Mouse (Mus musculus) liver, embryonic 15.5 days (tissue): ENCODE measurements around the gene Ppp1r1c. TPM values are rescaled to one million over a fixed set of nuclear protein-coding genes. Genes with fewer than 3 reads are reported as not detected.

ENCODE experiments used
- ATAC-seq: fragments of 200-750 bp; cut with Nextera tagmentation; 2 replicates; pipeline ENCODE4 v1.8.0; 2017; ENCODE audit warnings: moderate number of reproducible peaks, mild to moderate bottlenecking, moderate library complexity; ENCODE audit not compliant: insufficient read depth
- H3K27ac ChIP-seq: fragments of 300-500 bp; sonication (generic); replicated peaks from 2 replicates; pipeline ENCODE4 v1.5.1; 2015; ENCODE audit warnings: mild to moderate bottlenecking, inconsistent platforms
- H3K27me3 ChIP-seq: fragments of 300-500 bp; sonication (generic); 2 replicates; pipeline ENCODE4 v1.6.1; 2015; ENCODE audit warnings: mild to moderate bottlenecking, inconsistent platforms
- H3K36me3 ChIP-seq: fragments of 300-500 bp; sonication (generic); replicated peaks from 2 replicates; pipeline ENCODE4 v1.6.1; 2015; ENCODE audit warnings: moderate library complexity, mild to moderate bottlenecking, inconsistent platforms
- H3K4me1 ChIP-seq: fragments of 300-500 bp; sonication (generic); replicated peaks from 2 replicates; pipeline ENCODE4 v1.6.1; 2015; ENCODE audit warnings: inconsistent platforms
- H3K4me2 ChIP-seq: fragments of 300-500 bp; sonication (generic); 2 replicates; pipeline ENCODE4 v1.6.1; 2015; ENCODE audit warnings: moderate library complexity, mild to moderate bottlenecking, inconsistent platforms
- H3K4me3 ChIP-seq: fragments of 300-500 bp; sonication (generic); replicated peaks from 2 replicates; pipeline ENCODE4 v1.5.1; 2015; ENCODE audit warnings: mild to moderate bottlenecking, inconsistent platforms
- H3K9ac ChIP-seq: fragments of 300-500 bp; sonication (generic); 2 replicates; pipeline ENCODE4 v1.6.1; 2015; ENCODE audit warnings: moderate library complexity, mild to moderate bottlenecking, inconsistent platforms
- H3K9me3 ChIP-seq: fragments of 300-500 bp; sonication (generic); replicated peaks from 2 replicates; pipeline ENCODE4 v1.6.1; 2016; ENCODE audit warnings: inconsistent platforms
- WGBS: fragments of 180-500 bp; shearing (Covaris S2); methylation state at CpG from one replicate; pipeline ENCODE4 v1.1.7; 2015; ENCODE audit warnings: mixed read lengths; ENCODE audit not compliant: insufficient replicate concordance; 5-methylcytosine and 5-hydroxymethylcytosine counted together
- polyA plus RNA-seq: library from polyadenylated mRNA; unstranded; fragments of >200 nt; fragmentation: Nextera tagmentation; extraction: Ambion mirVana; gene quantifications from 2 replicates; pipeline ENCODE4 v1.2.1, GENCODE M21; 2015

The Ppp1r1c gene
- polyA plus RNA-seq, 1 experiment from 2014 or later, result not detected

GRCm38 (mm10) chr2:79695939-79696338 is 11.6 kb upstream of the Ppp1r1c start:
- ATAC-seq, result no peak
- no peaks in the 10 kb centered on the region for H3K27me3 ChIP-seq
- H3K27ac ChIP-seq, result no peak overlapping the region
- 38% methylated on average over 12 of the region's 12 CpGs for WGBS
- H3K9ac ChIP-seq, result no peak overlapping the region
- no peak overlapping the region for H3K4me3 ChIP-seq
- H3K36me3 ChIP-seq, result no peaks in the 10 kb centered on the region
- H3K4me1 ChIP-seq, result no peaks in the 10 kb centered on the region
- no peak overlapping the region for H3K4me2 ChIP-seq
- no peaks in the 10 kb centered on the region for H3K9me3 ChIP-seq

- no peak for ATAC-seq
- WGBS, result 52% methylated on average over 10 of the region's 10 CpGs
- no peaks in the 10 kb centered on the region for H3K36me3 ChIP-seq
These were observed 10.9 kb upstream of the Ppp1r1c start for GRCm38 (mm10) chr2:79696478-79697230.

GRCm38 (mm10) chr2:79698166-79698565 is 9.4 kb upstream of the Ppp1r1c start:
- ATAC-seq, result no peak
- Histone ChIP-seq H3K27me3 (no peaks in the 10 kb centered on the region), H3K4me3 (no peak overlapping the region), H3K4me1 (no peaks in the 10 kb centered on the region), H3K9ac (no peak overlapping the region), H3K9me3 (no peaks in the 10 kb centered on the region), H3K36me3 (no peaks in the 10 kb centered on the region), H3K4me2 (no peak overlapping the region), H3K27ac (no peak overlapping the region)
- WGBS, result 28% methylated on average over 2 of the region's 2 CpGs

More at GRCm38 (mm10) chr2:79696478-79697230, 10.9 kb upstream of the Ppp1r1c start:
- Histone ChIP-seq H3K4me2 (no peak overlapping the region), H3K9me3 (no peaks in the 10 kb centered on the region), H3K27me3 (no peaks in the 10 kb centered on the region), H3K9ac (no peak overlapping the region), H3K4me3 (no peak overlapping the region), H3K4me1 (no peaks in the 10 kb centered on the region), H3K27ac (no peak overlapping the region)

DNA sequence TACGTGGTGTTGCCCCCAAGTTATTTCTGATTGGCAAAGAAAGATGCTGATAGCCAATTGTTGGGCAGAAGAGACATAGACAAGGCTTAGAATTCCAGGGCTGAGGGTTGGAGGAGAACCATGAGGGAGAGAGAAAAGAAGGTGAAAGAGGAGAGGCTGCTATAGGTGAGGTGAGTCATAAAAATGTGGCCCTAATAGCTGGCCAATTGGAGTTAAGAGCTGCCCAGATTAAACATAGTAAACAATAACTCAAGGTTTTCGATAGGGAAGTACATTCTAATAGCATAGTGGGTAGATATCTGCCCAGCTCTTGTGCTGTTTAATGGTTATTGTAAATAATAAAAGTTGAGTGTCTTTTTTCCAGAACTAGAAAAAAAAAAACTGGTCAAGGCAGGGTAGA is 2.8 kb upstream of the Ppp1r1c start:
- Histone ChIP-seq H3K9ac (no peak overlapping the region), H3K4me3 (no peak overlapping the region), H3K27ac (no peak overlapping the region), H3K4me1 (no peaks in the 10 kb centered on the region), H3K4me2 (no peak overlapping the region), H3K27me3 (no peaks in the 10 kb centered on the region), H3K36me3 (no peaks in the 10 kb centered on the region), H3K9me3 (no peaks in the 10 kb centered on the region)
- 60% methylated on average over 2 of the region's 2 CpGs for WGBS
- ATAC-seq, result no peak

- Histone ChIP-seq H3K9me3 (no peaks in the 10 kb centered on the region), H3K4me1 (no peaks in the 10 kb centered on the region), H3K4me3 (no peak overlapping the region), H3K27me3 (no peaks in the 10 kb centered on the region), H3K4me2 (no peak overlapping the region), H3K27ac (no peak overlapping the region), H3K36me3 (no peaks in the 10 kb centered on the region), H3K9ac (no peak overlapping the region)
- WGBS, result 9% methylated on average over 3 of the region's 3 CpGs
- no peak for ATAC-seq
These were observed 6.1 kb downstream of the Ppp1r1c start for GRCm38 (mm10) chr2:79713662-79714091.

GRCm38 (mm10) chr2:79714745-79715144 is 7.2 kb downstream of the Ppp1r1c start:
- Histone ChIP-seq H3K27ac (no peak overlapping the region), H3K4me3 (no peak overlapping the region), H3K4me2 (no peak overlapping the region), H3K36me3 (no peaks in the 10 kb centered on the region), H3K27me3 (no peaks in the 10 kb centered on the region), H3K9ac (no peak overlapping the region), H3K9me3 (no peaks in the 10 kb centered on the region), H3K4me1 (no peaks in the 10 kb centered on the region)
- ATAC-seq, result no peak
- 81% methylated on average over 6 of the region's 6 CpGs for WGBS

DNA sequence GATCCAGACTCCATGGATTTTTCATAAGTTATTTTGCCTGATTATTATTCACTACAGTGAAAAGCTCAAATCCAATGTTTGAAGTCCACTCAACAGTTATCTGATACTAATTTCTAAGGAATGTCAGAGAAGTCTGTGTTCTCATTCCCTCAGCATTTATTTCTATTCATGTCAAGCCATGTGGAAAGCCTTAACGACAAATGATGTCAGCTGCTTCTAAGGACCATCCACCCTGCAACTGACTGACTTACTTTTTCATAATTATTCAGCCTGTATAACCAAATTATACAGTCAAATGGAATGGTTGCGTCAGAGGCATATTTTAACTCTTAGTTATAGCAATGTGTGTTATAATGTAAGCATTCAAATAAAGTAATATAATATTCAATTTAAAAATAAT is 8.3 kb downstream of the Ppp1r1c start:
- no peak overlapping the region for H3K4me2 ChIP-seq
- no peaks in the 10 kb centered on the region for H3K27me3 ChIP-seq
- no peaks in the 10 kb centered on the region for H3K4me1 ChIP-seq
- WGBS, result 63% methylated on average over 2 of the region's 2 CpGs
- no peaks in the 10 kb centered on the region for H3K36me3 ChIP-seq
- ATAC-seq, result no peak
- no peak overlapping the region for H3K9ac ChIP-seq
- H3K4me3 ChIP-seq, result no peak overlapping the region
- H3K9me3 ChIP-seq, result no peaks in the 10 kb centered on the region
- H3K27ac ChIP-seq, result no peak overlapping the region

GRCm38 (mm10) chr2:79717846-79718245 is 10.3 kb downstream of the Ppp1r1c start:
- H3K4me1 ChIP-seq, result no peaks in the 10 kb centered on the region
- H3K36me3 ChIP-seq, result no peaks in the 10 kb centered on the region
- no peak overlapping the region for H3K4me2 ChIP-seq
- H3K27me3 ChIP-seq, result no peaks in the 10 kb centered on the region
- H3K4me3 ChIP-seq, result no peak overlapping the region
- no peak overlapping the region for H3K27ac ChIP-seq
- H3K9ac ChIP-seq, result no peak overlapping the region
- ATAC-seq, result no peak
- no peaks in the 10 kb centered on the region for H3K9me3 ChIP-seq

- Histone ChIP-seq H3K27ac (no peak overlapping the region), H3K4me1 (no peaks in the 10 kb centered on the region), H3K9ac (no peak overlapping the region), H3K4me3 (no peak overlapping the region), H3K36me3 (no peaks in the 10 kb centered on the region), H3K4me2 (no peak overlapping the region), H3K27me3 (no peaks in the 10 kb centered on the region), H3K9me3 (no peaks in the 10 kb centered on the region)
- ATAC-seq, result no peak
- WGBS, result 53% methylated on average over 1 of the region's 1 CpGs
These were observed 14.8 kb downstream of the Ppp1r1c start for GRCm38 (mm10) chr2:79722415-79722814.

DNA sequence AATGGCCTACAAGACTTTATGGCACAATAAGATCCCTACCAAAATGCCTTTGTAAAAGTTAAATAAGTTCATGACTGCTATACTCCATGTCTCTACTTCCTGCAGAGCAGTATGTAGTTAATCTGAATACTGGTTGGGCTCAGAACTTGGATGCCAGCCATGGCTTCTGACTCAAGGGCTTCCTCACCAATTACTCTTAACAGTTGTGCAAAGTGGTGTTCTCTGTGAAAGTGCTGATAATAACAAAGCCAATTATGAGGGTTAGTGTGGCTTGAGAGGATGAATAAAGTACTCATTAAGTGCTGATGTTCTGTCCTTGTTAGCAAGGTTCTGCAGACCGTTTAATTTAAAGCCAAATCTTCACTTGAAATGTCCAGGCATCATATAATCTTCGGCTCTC is 31.4 kb downstream of the Ppp1r1c start:
- H3K4me2 ChIP-seq, result no peak overlapping the region
- no peaks in the 10 kb centered on the region for H3K4me1 ChIP-seq
- H3K27ac ChIP-seq, result no peak overlapping the region
- no peaks in the 10 kb centered on the region for H3K27me3 ChIP-seq
- no peak overlapping the region for H3K4me3 ChIP-seq
- ATAC-seq, result no peak
- 49% methylated on average over 2 of the region's 2 CpGs for WGBS
- H3K36me3 ChIP-seq, result no peaks in the 10 kb centered on the region
- no peaks in the 10 kb centered on the region for H3K9me3 ChIP-seq
- no peak overlapping the region for H3K9ac ChIP-seq

- WGBS, result 10% methylated on average over 2 of the region's 2 CpGs
- no peaks in the 10 kb centered on the region for H3K36me3 ChIP-seq
- no peak overlapping the region for H3K9ac ChIP-seq
- H3K9me3 ChIP-seq, result no peaks in the 10 kb centered on the region
- no peaks in the 10 kb centered on the region for H3K27me3 ChIP-seq
- ATAC-seq, result no peak
- no peak overlapping the region for H3K27ac ChIP-seq
- no peak overlapping the region for H3K4me3 ChIP-seq
- no peaks in the 10 kb centered on the region for H3K4me1 ChIP-seq
- H3K4me2 ChIP-seq, result no peak overlapping the region
These were observed 34.4 kb downstream of the Ppp1r1c start for GRCm38 (mm10) chr2:79741966-79742365.

GRCm38 (mm10) chr2:79744164-79744563 is 36.6 kb downstream of the Ppp1r1c start:
- Histone ChIP-seq H3K9me3 (no peaks in the 10 kb centered on the region), H3K4me2 (no peak overlapping the region), H3K4me3 (no peak overlapping the region), H3K9ac (no peak overlapping the region), H3K4me1 (no peaks in the 10 kb centered on the region), H3K27me3 (no peaks in the 10 kb centered on the region), H3K36me3 (no peaks in the 10 kb centered on the region), H3K27ac (no peak overlapping the region)
- 66% methylated on average over 4 of the region's 4 CpGs for WGBS
- no peak for ATAC-seq
